Mouse (Mus musculus): ENCODE measurements around the gene Mgll. TPM values are rescaled to one million over a fixed set of nuclear protein-coding genes. Genes with fewer than 3 reads are reported as not detected.

The Mgll gene
- total and polyA plus RNA-seq, 2 experiments: 81.3 to 158 TPM

- Histone ChIP-seq H3K4me1 (ENCODE audit: control insufficient read depth, insufficient read depth, low read length) (peaks cover 61% of the 10 kb centered on the region), H3K79me2 (ENCODE audit: control insufficient read depth, insufficient read depth, low read length) (peaks cover 28% of the 10 kb centered on the region; the same call in 1 of the 2 replicates), H3K36me3 (ENCODE audit: control insufficient read depth, insufficient read depth, low read length) (peaks cover 7% of the 10 kb centered on the region; the same call in 1 of the 2 replicates), H3K27me3 (ENCODE audit: control insufficient read depth, insufficient read depth, low read length) (no peaks in the 10 kb centered on the region), H3K4me3 (ENCODE audit: insufficient read depth, low read depth, low read length) (no peak overlapping the region), H3K27ac (replicated peaks; ENCODE audit: insufficient read depth, low read depth, low read length) (peak overlapping the region; percentile 84), H3K9ac (ENCODE audit: low read depth, low read length) (peak overlapping the region; percentile 48)
- peak; percentile 92 for DNase-seq (ENCODE audit: extremely low read depth, low read depth, low spot score)
- 29% methylated on average over 17 of the region's 17 CpGs for WGBS
- TF ChIP-seq POLR2A (IDR thresholded peaks at IDR 0.05; ENCODE audit: extremely low read depth, insufficient read depth, low read length) (no peak), CTCF (IDR thresholded peaks at IDR 0.05; ENCODE audit: low read depth, low read length) (no peak)
Measured at GRCm38 (mm10) chr6:88732643-88733613, 8.7 kb downstream of the Mgll start.

GRCm38 (mm10) chr6:88736337-88736736, 12.1 kb downstream of the Mgll start:
- H3K79me2 ChIP-seq (ENCODE audit: control insufficient read depth, insufficient read depth, low read length): peaks cover 33% of the 10 kb centered on the region; the same call in 1 of the 2 replicates
- H3K27ac ChIP-seq (replicated peaks; ENCODE audit: insufficient read depth, low read depth, low read length): peak overlapping the region; percentile 52; the same call in 1 of the 2 replicates
- TF ChIP-seq POLR2A (IDR thresholded peaks at IDR 0.05; ENCODE audit: extremely low read depth, insufficient read depth, low read length): no peak
- no peak for TF ChIP-seq CTCF (IDR thresholded peaks at IDR 0.05; ENCODE audit: low read depth, low read length)
- WGBS: 52% methylated on average over 8 of the region's 8 CpGs
- no peaks in the 10 kb centered on the region for H3K27me3 ChIP-seq (ENCODE audit: control insufficient read depth, insufficient read depth, low read length)
- H3K4me3 ChIP-seq (ENCODE audit: insufficient read depth, low read depth, low read length): no peak overlapping the region
- no peak for DNase-seq (ENCODE audit: extremely low read depth, low read depth, low spot score)
- H3K9ac ChIP-seq (ENCODE audit: low read depth, low read length): 0 out of 2 replicates have a peak overlapping the region, but pooled peaks have one; percentile 11
- peaks cover 44% of the 10 kb centered on the region for H3K4me1 ChIP-seq (ENCODE audit: control insufficient read depth, insufficient read depth, low read length)
- H3K36me3 ChIP-seq (ENCODE audit: control insufficient read depth, insufficient read depth, low read length): peaks cover 1% of the 10 kb centered on the region; the same call in 1 of the 2 replicates

DNA sequence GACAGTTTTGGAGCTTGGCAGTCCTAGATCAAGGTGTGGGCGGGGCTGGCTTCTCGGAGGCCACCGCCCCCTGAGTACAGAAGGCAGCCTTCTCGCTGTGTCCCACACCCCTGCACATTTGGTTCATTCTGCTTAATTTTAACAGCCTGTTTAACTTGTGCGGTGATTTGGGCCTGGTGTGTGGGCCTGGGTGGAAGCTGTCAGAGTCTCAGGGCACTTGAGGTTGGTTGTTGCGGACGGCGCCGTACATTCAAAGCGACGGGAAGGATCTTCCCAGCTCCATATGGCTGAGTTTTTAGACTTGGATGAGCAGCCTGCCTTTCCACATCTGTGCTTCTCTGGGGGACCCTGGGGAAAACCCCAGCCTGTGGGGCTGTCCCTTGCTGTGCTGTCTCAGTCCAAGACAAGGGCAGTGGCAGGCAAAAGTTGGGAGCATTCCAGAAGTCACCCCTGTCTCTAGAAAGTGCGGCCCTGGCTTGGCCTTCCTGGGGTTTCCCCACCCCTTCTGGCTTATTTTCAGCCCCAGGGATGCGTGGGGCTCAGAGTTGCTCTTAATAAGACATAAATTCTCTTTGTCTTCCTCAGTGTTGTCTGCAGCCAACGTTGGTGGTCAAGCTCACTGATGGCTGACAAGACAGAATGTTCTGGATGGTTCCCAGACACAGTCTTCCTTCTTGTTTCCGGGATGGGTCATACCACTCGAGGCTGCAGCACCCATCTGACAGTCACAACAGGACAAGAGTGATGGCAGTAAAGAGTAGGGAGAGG, 12.7 kb downstream of the Mgll start:
- Histone ChIP-seq H3K36me3 (ENCODE audit: control insufficient read depth, insufficient read depth, low read length) (peaks cover 1% of the 10 kb centered on the region; the same call in 1 of the 2 replicates), H3K27me3 (ENCODE audit: control insufficient read depth, insufficient read depth, low read length) (no peaks in the 10 kb centered on the region), H3K4me3 (ENCODE audit: insufficient read depth, low read depth, low read length) (no peak overlapping the region), H3K9ac (ENCODE audit: low read depth, low read length) (peak overlapping the region; percentile 33; the same call in 1 of the 2 replicates), H3K4me1 (ENCODE audit: control insufficient read depth, insufficient read depth, low read length) (peaks cover 45% of the 10 kb centered on the region), H3K27ac (replicated peaks; ENCODE audit: insufficient read depth, low read depth, low read length) (peak overlapping the region; percentile 61), H3K79me2 (ENCODE audit: control insufficient read depth, insufficient read depth, low read length) (peaks cover 33% of the 10 kb centered on the region; the same call in 1 of the 2 replicates)
- TF ChIP-seq CTCF (IDR thresholded peaks at IDR 0.05; ENCODE audit: low read depth, low read length): no peak
- TF ChIP-seq POLR2A (IDR thresholded peaks at IDR 0.05; ENCODE audit: extremely low read depth, insufficient read depth, low read length): no peak
- peak; percentile 78 for DNase-seq (ENCODE audit: extremely low read depth, low read depth, low spot score)
- WGBS: 55% methylated on average over 16 of the region's 16 CpGs

DNA sequence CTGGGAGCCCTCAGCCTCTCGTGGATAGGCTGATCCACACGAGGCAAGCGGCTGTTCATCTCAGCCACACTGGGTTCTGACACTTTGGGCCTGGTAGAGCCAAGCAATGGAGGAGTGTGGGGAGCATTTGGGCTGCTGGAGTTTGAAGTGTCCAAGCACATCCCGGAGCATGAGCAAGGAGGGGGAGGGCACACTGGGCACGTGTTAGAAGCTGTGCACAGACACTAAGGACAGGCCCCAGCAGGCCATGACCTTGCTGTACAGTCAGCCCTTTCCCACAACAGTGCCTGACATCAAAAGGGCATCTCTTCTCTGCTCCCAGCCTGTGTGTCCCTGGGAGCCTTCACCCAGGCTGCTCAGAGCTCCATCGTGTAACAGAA, 13.3 kb downstream of the Mgll start:
- Histone ChIP-seq H3K79me2 (ENCODE audit: control insufficient read depth, insufficient read depth, low read length) (peaks cover 33% of the 10 kb centered on the region; the same call in 1 of the 2 replicates), H3K4me3 (ENCODE audit: insufficient read depth, low read depth, low read length) (no peak overlapping the region), H3K27me3 (ENCODE audit: control insufficient read depth, insufficient read depth, low read length) (no peaks in the 10 kb centered on the region), H3K36me3 (ENCODE audit: control insufficient read depth, insufficient read depth, low read length) (peaks cover 1% of the 10 kb centered on the region; the same call in 1 of the 2 replicates), H3K4me1 (ENCODE audit: control insufficient read depth, insufficient read depth, low read length) (peaks cover 47% of the 10 kb centered on the region), H3K9ac (ENCODE audit: low read depth, low read length) (no peak overlapping the region), H3K27ac (replicated peaks; ENCODE audit: insufficient read depth, low read depth, low read length) (no peak overlapping the region)
- 68% methylated on average over 6 of the region's 6 CpGs for WGBS
- TF ChIP-seq CTCF (IDR thresholded peaks at IDR 0.05; ENCODE audit: low read depth, low read length) (no peak), POLR2A (IDR thresholded peaks at IDR 0.05; ENCODE audit: extremely low read depth, insufficient read depth, low read length) (no peak)
- peak; percentile 57 for DNase-seq (ENCODE audit: extremely low read depth, low read depth, low spot score)

- no peak for DNase-seq (ENCODE audit: extremely low read depth, low read depth, low spot score)
Measured at GRCm38 (mm10) chr6:88741041-88741440, 16.8 kb downstream of the Mgll start.

More at GRCm38 (mm10) chr6:88741041-88741440, 16.8 kb downstream of the Mgll start:
- H3K9ac ChIP-seq (ENCODE audit: low read depth, low read length): no peak overlapping the region
- H3K4me3 ChIP-seq (ENCODE audit: insufficient read depth, low read depth, low read length): no peak overlapping the region
- H3K4me1 ChIP-seq (ENCODE audit: control insufficient read depth, insufficient read depth, low read length): peaks cover 43% of the 10 kb centered on the region
- H3K27me3 ChIP-seq (ENCODE audit: control insufficient read depth, insufficient read depth, low read length): no peaks in the 10 kb centered on the region
- no peak overlapping the region for H3K27ac ChIP-seq (replicated peaks; ENCODE audit: insufficient read depth, low read depth, low read length)
- H3K36me3 ChIP-seq (ENCODE audit: control insufficient read depth, insufficient read depth, low read length): peaks cover 1% of the 10 kb centered on the region; the same call in 1 of the 2 replicates
- peaks cover 16% of the 10 kb centered on the region; the same call in 1 of the 2 replicates for H3K79me2 ChIP-seq (ENCODE audit: control insufficient read depth, insufficient read depth, low read length)
- 77% methylated on average over 3 of the region's 3 CpGs for WGBS
- TF ChIP-seq POLR2A (IDR thresholded peaks at IDR 0.05; ENCODE audit: extremely low read depth, insufficient read depth, low read length) (no peak), CTCF (IDR thresholded peaks at IDR 0.05; ENCODE audit: low read depth, low read length) (no peak)
